Mouse (Mus musculus) heart, embryonic 13.5 days (tissue): Measurements from ENCODE around the gene Pdzrn3. TPM values are rescaled to one million over a fixed set of nuclear protein-coding genes. Genes with fewer than 3 reads are reported as not detected.

Experiments used
- ATAC-seq: fragments of 200-750 bp; cut with Nextera tagmentation; 2 replicates; pipeline ENCODE4 v1.8.0; 2017; ENCODE audit warnings: moderate TSS enrichment; ENCODE audit not compliant: insufficient number of reproducible peaks, low FRiP score, low TSS enrichment; ENCODE audit errors: extremely low read depth
- H3K27ac ChIP-seq: fragments of 300-500 bp; sonication (generic); replicated peaks from 2 replicates; pipeline ENCODE4 v1.5.1; 2015; ENCODE audit warnings: moderate library complexity, mild to moderate bottlenecking, inconsistent platforms
- H3K27me3 ChIP-seq: fragments of 300-500 bp; sonication (generic); replicated peaks from 2 replicates; pipeline ENCODE4 v1.6.1; 2015; ENCODE audit warnings: mild to moderate bottlenecking, inconsistent platforms
- H3K36me3 ChIP-seq: fragments of 300-500 bp; sonication (generic); 2 replicates; pipeline ENCODE4 v1.6.1; 2015; ENCODE audit warnings: mild to moderate bottlenecking, inconsistent platforms
- H3K4me1 ChIP-seq: fragments of 300-500 bp; sonication (generic); 2 replicates; pipeline ENCODE4 v1.6.1; 2015; ENCODE audit warnings: inconsistent platforms
- H3K4me2 ChIP-seq: fragments of 300-500 bp; sonication (generic); 2 replicates; pipeline ENCODE4 v1.6.1; 2015; ENCODE audit warnings: inconsistent platforms, mild to moderate bottlenecking, moderate library complexity
- H3K4me3 ChIP-seq: fragments of 300-500 bp; sonication (generic); 2 replicates; pipeline ENCODE4 v1.5.1; 2015; ENCODE audit warnings: moderate library complexity, mild to moderate bottlenecking, inconsistent platforms
- H3K9ac ChIP-seq: fragments of 300-500 bp; sonication (generic); 2 replicates; pipeline ENCODE4 v1.6.1; 2015; ENCODE audit warnings: inconsistent platforms, mild to moderate bottlenecking, moderate library complexity
- H3K9me3 ChIP-seq: fragments of 300-500 bp; sonication (generic); 2 replicates; pipeline ENCODE4 v1.6.1; 2016; ENCODE audit warnings: inconsistent platforms
- WGBS: fragments of 180-500 bp; shearing (Covaris S2); methylation state at CpG from one replicate; pipeline ENCODE4 v1.1.7; 2015; ENCODE audit warnings: mixed read lengths; 5-methylcytosine and 5-hydroxymethylcytosine counted together
- polyA plus RNA-seq: library from polyadenylated mRNA; unstranded; fragments of >200 nt; fragmentation: Nextera tagmentation; extraction: Ambion mirVana; gene quantifications from 2 replicates; pipeline ENCODE4 v1.2.1, GENCODE M21; 2015

Pdzrn3 gene
- polyA plus RNA-seq, 1 experiment from 2014 or later, result 9.8 TPM

GRCm38 (mm10) chr6:101305543-101305942, 72.2 kb downstream of the Pdzrn3 start:
- peaks cover 13% of the 10 kb centered on the region for H3K36me3 ChIP-seq
- H3K4me1 ChIP-seq, result peaks cover 34% of the 10 kb centered on the region
- no peak overlapping the region for H3K4me2 ChIP-seq
- H3K4me3 ChIP-seq, result no peak overlapping the region
- H3K27me3 ChIP-seq, result no peaks in the 10 kb centered on the region
- no peaks in the 10 kb centered on the region for H3K9me3 ChIP-seq
- no peak overlapping the region for H3K27ac ChIP-seq
- WGBS, result 86% methylated on average over 6 of the region's 6 CpGs
- H3K9ac ChIP-seq, result no peak overlapping the region
- ATAC-seq, result no peak

GRCm38 (mm10) chr6:101303959-101304738, 73.5 kb downstream of the Pdzrn3 start:
- Histone ChIP-seq H3K9me3 (no peaks in the 10 kb centered on the region), H3K4me1 (peaks cover 32% of the 10 kb centered on the region), H3K4me2 (no peak overlapping the region), H3K36me3 (peaks cover 9% of the 10 kb centered on the region), H3K27me3 (no peaks in the 10 kb centered on the region), H3K9ac (no peak overlapping the region), H3K4me3 (no peak overlapping the region), H3K27ac (no peak overlapping the region)
- WGBS, result 84% methylated on average over 11 of the region's 11 CpGs
- no peak for ATAC-seq

GRCm38 (mm10) chr6:101303501-101303900, 74.2 kb downstream of the Pdzrn3 start:
- H3K4me1 ChIP-seq, result peaks cover 26% of the 10 kb centered on the region
- no peak overlapping the region for H3K4me2 ChIP-seq

GRCm38 (mm10) chr6:101301154-101301553, 76.5 kb downstream of the Pdzrn3 start:
- Histone ChIP-seq H3K36me3 (peaks cover 21% of the 10 kb centered on the region), H3K9ac (no peak overlapping the region), H3K4me2 (no peak overlapping the region), H3K4me3 (no peak overlapping the region), H3K27ac (no peak overlapping the region), H3K4me1 (peaks cover 4% of the 10 kb centered on the region), H3K27me3 (no peaks in the 10 kb centered on the region), H3K9me3 (no peaks in the 10 kb centered on the region)
- ATAC-seq, result no peak
- 86% methylated on average over 8 of the region's 8 CpGs for WGBS

More at GRCm38 (mm10) chr6:101303501-101303900, 74.2 kb downstream of the Pdzrn3 start:
- Histone ChIP-seq H3K36me3 (peaks cover 13% of the 10 kb centered on the region), H3K9me3 (no peaks in the 10 kb centered on the region), H3K4me3 (no peak overlapping the region), H3K9ac (no peak overlapping the region), H3K27me3 (no peaks in the 10 kb centered on the region), H3K27ac (no peak overlapping the region)
- WGBS, result 74% methylated on average over 1 of the region's 1 CpGs
- ATAC-seq, result no peak

GRCm38 (mm10) chr6:101299434-101299833, 78.3 kb downstream of the Pdzrn3 start:
- no peak overlapping the region for H3K9ac ChIP-seq
- H3K27ac ChIP-seq, result no peak overlapping the region
- H3K36me3 ChIP-seq, result peaks cover 15% of the 10 kb centered on the region
- H3K4me1 ChIP-seq, result peaks cover 12% of the 10 kb centered on the region
- H3K9me3 ChIP-seq, result no peaks in the 10 kb centered on the region
- H3K27me3 ChIP-seq, result no peaks in the 10 kb centered on the region
- H3K4me2 ChIP-seq, result no peak overlapping the region
- ATAC-seq, result no peak
- 91% methylated on average over 2 of the region's 2 CpGs for WGBS
- no peak overlapping the region for H3K4me3 ChIP-seq

- H3K9ac ChIP-seq, result no peak overlapping the region
- H3K27me3 ChIP-seq, result no peaks in the 10 kb centered on the region
- peaks cover 20% of the 10 kb centered on the region for H3K4me1 ChIP-seq
- no peak overlapping the region for H3K27ac ChIP-seq
- 74% methylated on average over 15 of the region's 15 CpGs for WGBS
- no peak for ATAC-seq
- H3K4me3 ChIP-seq, result no peak overlapping the region
- no peak overlapping the region for H3K4me2 ChIP-seq
- no peaks in the 10 kb centered on the region for H3K9me3 ChIP-seq
- H3K36me3 ChIP-seq, result peaks cover 12% of the 10 kb centered on the region
These were observed 79.9 kb downstream of the Pdzrn3 start for GRCm38 (mm10) chr6:101297563-101298520.

GRCm38 (mm10) chr6:101296997-101297396, 80.7 kb downstream of the Pdzrn3 start:
- Histone ChIP-seq H3K4me2 (no peak overlapping the region), H3K4me3 (no peak overlapping the region), H3K36me3 (peaks cover 12% of the 10 kb centered on the region), H3K27me3 (no peaks in the 10 kb centered on the region), H3K27ac (no peak overlapping the region), H3K4me1 (peaks cover 27% of the 10 kb centered on the region), H3K9me3 (no peaks in the 10 kb centered on the region), H3K9ac (no peak overlapping the region)
- WGBS, result 81% methylated on average over 8 of the region's 8 CpGs
- ATAC-seq, result no peak

GRCm38 (mm10) chr6:101296280-101296679, 81.4 kb downstream of the Pdzrn3 start:
- Histone ChIP-seq H3K9ac (no peak overlapping the region), H3K36me3 (peaks cover 12% of the 10 kb centered on the region), H3K4me1 (peaks cover 33% of the 10 kb centered on the region), H3K27ac (no peak overlapping the region), H3K9me3 (no peaks in the 10 kb centered on the region), H3K4me3 (no peak overlapping the region), H3K4me2 (no peak overlapping the region), H3K27me3 (no peaks in the 10 kb centered on the region)
- WGBS, result 73% methylated on average over 8 of the region's 8 CpGs
- no peak for ATAC-seq

GRCm38 (mm10) chr6:101293036-101293572, 84.6 kb downstream of the Pdzrn3 start:
- ATAC-seq, result no peak
- Histone ChIP-seq H3K4me1 (peaks cover 63% of the 10 kb centered on the region), H3K9ac (no peak overlapping the region), H3K27ac (no peak overlapping the region), H3K9me3 (no peaks in the 10 kb centered on the region), H3K27me3 (no peaks in the 10 kb centered on the region), H3K36me3 (peaks cover 4% of the 10 kb centered on the region), H3K4me3 (no peak overlapping the region), H3K4me2 (no peak overlapping the region)
- WGBS, result 66% methylated on average over 12 of the region's 12 CpGs

- Histone ChIP-seq H3K4me1 (peaks cover 70% of the 10 kb centered on the region), H3K27me3 (no peaks in the 10 kb centered on the region), H3K4me3 (no peak overlapping the region), H3K27ac (no peak overlapping the region), H3K9ac (no peak overlapping the region), H3K4me2 (no peak overlapping the region), H3K36me3 (no peaks in the 10 kb centered on the region), H3K9me3 (no peaks in the 10 kb centered on the region)
- ATAC-seq, result no peak
- 42% methylated on average over 2 of the region's 2 CpGs for WGBS
These were observed 85.8 kb downstream of the Pdzrn3 start for GRCm38 (mm10) chr6:101291944-101292343.

- H3K27ac ChIP-seq, result no peak overlapping the region
- no peaks in the 10 kb centered on the region for H3K9me3 ChIP-seq
- H3K36me3 ChIP-seq, result no peaks in the 10 kb centered on the region; the same call in 1 of the 2 replicates
- no peaks in the 10 kb centered on the region for H3K27me3 ChIP-seq
- no peak overlapping the region for H3K4me3 ChIP-seq
- no peak for ATAC-seq
- H3K4me2 ChIP-seq, result no peak overlapping the region
- H3K9ac ChIP-seq, result no peak overlapping the region
- peaks cover 70% of the 10 kb centered on the region for H3K4me1 ChIP-seq
- WGBS, result 23% methylated on average over 2 of the region's 2 CpGs
These were observed 87.5 kb downstream of the Pdzrn3 start for GRCm38 (mm10) chr6:101290160-101290559.
